Mouse (Mus musculus): ENCODE data around the gene Trim72. TPM values are rescaled to one million over a fixed set of nuclear protein-coding genes. Genes with fewer than 3 reads are reported as not detected.

Gene Trim72
- total and polyA plus RNA-seq, 3 experiments: 0.13 TPM; not detected in 2

DNA sequence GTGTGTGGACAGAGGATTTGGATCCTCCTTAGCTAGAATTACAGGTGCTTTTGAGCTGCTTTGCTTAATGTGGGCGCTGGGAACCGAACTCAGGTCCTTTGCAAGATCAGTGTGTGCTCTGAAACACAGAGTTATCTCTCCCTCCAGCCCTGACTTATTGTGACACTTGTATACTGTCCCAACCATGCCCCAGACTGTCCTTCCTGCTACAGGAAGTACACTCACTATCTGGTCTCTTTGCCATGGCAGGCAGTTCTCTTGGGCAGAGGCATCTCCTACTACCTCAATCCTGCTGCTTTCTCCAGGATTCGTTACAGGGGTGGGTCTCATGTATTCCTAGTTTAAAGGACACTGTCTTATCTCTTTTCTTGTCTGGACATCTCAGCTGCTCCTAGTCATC lies 14.5 kb downstream of the Trim72 start:
- no peak overlapping the region for H3K4me3 ChIP-seq (replicated peaks in 1 of 3; ENCODE audit: low read depth in 2 of 3, low read length in 2 of 3, poor library complexity in 1 of 3)
- H3K79me2 ChIP-seq (replicated peaks; ENCODE audit: control insufficient read depth, extremely low read depth, insufficient read depth, poor library complexity, severe bottlenecking): no peaks in the 10 kb centered on the region
- H3K27ac ChIP-seq (ENCODE audit: insufficient read depth, low read depth): no peak overlapping the region
- H3K27me3 ChIP-seq (replicated peaks): no peaks in the 10 kb centered on the region
- dilution Hi-C loops (cut with MboI; ENCODE audit: extremely low pct_ligation_motif_present, extremely low pct_unique_long_range_greater_than_20kb, low sequenced_read_pairs): no loop called here
- H3K4me2 ChIP-seq (ENCODE audit: insufficient read depth, low read depth, poor library complexity, severe bottlenecking): no peak overlapping the region
- no peak for TF ChIP-seq RCOR1 (conservative IDR thresholded peaks at IDR 0.05; ENCODE audit: low read depth, low read length)
- TF ChIP-seq GABPA (IDR thresholded peaks at IDR 0.05; ENCODE audit: insufficient replicate concordance, low read depth, low read length): no peak
- no peak for TF ChIP-seq RAD21 (IDR thresholded peaks at IDR 0.05; ENCODE audit: low read depth, low read length)
- no peak for TF ChIP-seq HCFC1 (IDR thresholded peaks at IDR 0.05; ENCODE audit: low read depth, low read length)
- no peak for TF ChIP-seq ZKSCAN1 (IDR thresholded peaks at IDR 0.05; ENCODE audit: borderline replicate concordance, low read depth, low read length)
- no peak for TF ChIP-seq MYC (IDR thresholded peaks at IDR 0.05; ENCODE audit: low read depth, low read length)
- no peak for TF ChIP-seq E2F4 (IDR thresholded peaks at IDR 0.05; ENCODE audit: insufficient replicate concordance, low read depth, low read length)
- no peak for TF ChIP-seq ELF1 (IDR thresholded peaks at IDR 0.05; ENCODE audit: low read depth, low read length)
- no peak for TF ChIP-seq MXI1 (IDR thresholded peaks at IDR 0.05; ENCODE audit: low read depth, low read length)
- no peak for TF ChIP-seq UBTF (IDR thresholded peaks at IDR 0.05; ENCODE audit: low read depth, low read length)
- no peak for TF ChIP-seq MEF2A (IDR thresholded peaks at IDR 0.05; ENCODE audit: borderline replicate concordance, low read depth, low read length)
- no peak for TF ChIP-seq USF1 (IDR thresholded peaks at IDR 0.05; ENCODE audit: low read depth, low read length)
- TF ChIP-seq BHLHE40 (IDR thresholded peaks at IDR 0.05; ENCODE audit: low read depth, low read length): no peak
- TF ChIP-seq CTCF (conservative IDR thresholded peaks at IDR 0.05 in 1 of 2, IDR thresholded peaks at IDR 0.05 in 1 of 2; ENCODE audit: low read depth in 2 of 2, low read length in 2 of 2): no peak
- no peaks in the 10 kb centered on the region for H3K9me3 ChIP-seq (replicated peaks; ENCODE audit: low read length)
- no peak overlapping the region for H3K9ac ChIP-seq (ENCODE audit: insufficient read depth, low read depth)
- H3K36me3 ChIP-seq (replicated peaks in 1 of 2; ENCODE audit: control insufficient read depth in 1 of 2, insufficient read depth in 1 of 2, low read length in 1 of 2): no peaks in the 10 kb centered on the region
- H3K4me1 ChIP-seq (ENCODE audit: control insufficient read depth in 1 of 2, insufficient read depth in 2 of 2): no peaks in the 10 kb centered on the region
- in situ Hi-C loops (cut with MboI; ENCODE audit: low pct_ligation_motif_present, low pct_unique_long_range_greater_than_20kb, low sequenced_read_pairs): no loop called here
- DNase-seq (ENCODE audit: extremely low read depth): no peak

DNA sequence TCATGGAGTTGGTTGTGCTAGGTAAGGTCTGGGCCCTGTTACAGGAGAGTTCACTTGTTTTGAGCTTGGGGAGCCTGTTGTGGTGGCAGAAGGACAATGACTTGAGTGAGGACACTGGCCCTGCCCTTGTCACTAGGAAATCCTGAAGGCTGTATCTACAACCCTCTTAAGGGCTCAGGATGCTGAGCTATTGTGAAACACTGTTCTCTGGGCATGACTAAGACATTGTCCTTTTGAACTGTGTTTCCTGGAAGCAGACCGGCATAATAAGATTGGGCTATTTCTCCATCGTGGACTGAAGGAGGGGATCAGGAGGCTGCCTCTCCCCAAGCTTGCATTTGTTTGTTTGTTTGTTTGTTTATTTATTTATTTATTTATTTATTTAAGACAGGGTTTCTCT lies 15.4 kb downstream of the Trim72 start:
- H3K9me3 ChIP-seq (replicated peaks; ENCODE audit: low read length): no peaks in the 10 kb centered on the region
- in situ Hi-C loops (cut with MboI; ENCODE audit: low pct_ligation_motif_present, low pct_unique_long_range_greater_than_20kb, low sequenced_read_pairs): no loop called here
- no peak for DNase-seq (ENCODE audit: extremely low read depth)
- H3K79me2 ChIP-seq (replicated peaks; ENCODE audit: control insufficient read depth, extremely low read depth, insufficient read depth, poor library complexity, severe bottlenecking): no peaks in the 10 kb centered on the region
- TF ChIP-seq TCF12 (IDR thresholded peaks at IDR 0.05; ENCODE audit: low read depth, low read length) (no peak), MAFK (IDR thresholded peaks at IDR 0.05; ENCODE audit: insufficient replicate concordance, low read length) (no peak), UBTF (IDR thresholded peaks at IDR 0.05; ENCODE audit: low read depth, low read length) (no peak), USF2 (conservative IDR thresholded peaks at IDR 0.05; ENCODE audit: low read depth, low read length) (no peak), ZNF384 (IDR thresholded peaks at IDR 0.05; ENCODE audit: low read depth, low read length) (no peak), ETS1 (conservative IDR thresholded peaks at IDR 0.05; ENCODE audit: low read depth, low read length) (no peak), CTCF (conservative IDR thresholded peaks at IDR 0.05 in 1 of 2, IDR thresholded peaks at IDR 0.05 in 1 of 2; ENCODE audit: low read depth in 2 of 2, low read length in 2 of 2) (no peak), ZC3H11A (IDR thresholded peaks at IDR 0.05; ENCODE audit: low read depth, low read length) (no peak), GABPA (IDR thresholded peaks at IDR 0.05; ENCODE audit: insufficient replicate concordance, low read depth, low read length) (no peak), MEF2A (IDR thresholded peaks at IDR 0.05; ENCODE audit: borderline replicate concordance, low read depth, low read length) (no peak), RAD21 (IDR thresholded peaks at IDR 0.05; ENCODE audit: low read depth, low read length) (no peak), SIN3A (IDR thresholded peaks at IDR 0.05; ENCODE audit: low read length) (no peak), NELFE (IDR thresholded peaks at IDR 0.05; ENCODE audit: low read depth, low read length) (no peak), MAZ (IDR thresholded peaks at IDR 0.05; ENCODE audit: low read depth, low read length) (no peak), JUND (conservative IDR thresholded peaks at IDR 0.05; ENCODE audit: low read depth, low read length) (no peak)
- no peaks in the 10 kb centered on the region for H3K36me3 ChIP-seq (replicated peaks in 1 of 2; ENCODE audit: control insufficient read depth in 1 of 2, insufficient read depth in 1 of 2, low read length in 1 of 2)
- H3K4me3 ChIP-seq (replicated peaks in 1 of 3; ENCODE audit: low read depth in 2 of 3, low read length in 2 of 3, poor library complexity in 1 of 3): no peak overlapping the region
- dilution Hi-C loops (cut with MboI; ENCODE audit: extremely low pct_ligation_motif_present, extremely low pct_unique_long_range_greater_than_20kb, low sequenced_read_pairs): no loop called here
- no peak overlapping the region for H3K4me2 ChIP-seq (ENCODE audit: insufficient read depth, low read depth, poor library complexity, severe bottlenecking)
- no peaks in the 10 kb centered on the region for H3K27me3 ChIP-seq (replicated peaks)
- no peak overlapping the region for H3K27ac ChIP-seq (ENCODE audit: insufficient read depth, low read depth)
- no peaks in the 10 kb centered on the region for H3K4me1 ChIP-seq (ENCODE audit: control insufficient read depth in 1 of 2, insufficient read depth in 2 of 2)
- no peak overlapping the region for H3K9ac ChIP-seq (ENCODE audit: insufficient read depth, low read depth)
